Mouse (Mus musculus): ENCODE results near the gene Mical1.

Gene Mical1

GRCm38 (mm10) chr10:41519640-41520409, 43.7 kb downstream of the Mical1 start:
- DNase-seq (ENCODE audit: low read depth, low spot score): peak; percentile 75

- no peak for DNase-seq (ENCODE audit: low read depth, low spot score)
These were observed 44.2 kb downstream of the Mical1 start for GRCm38 (mm10) chr10:41520410-41520673.

- no peak for DNase-seq (ENCODE audit: low read depth, low spot score)
These were observed 47.3 kb downstream of the Mical1 start for GRCm38 (mm10) chr10:41523386-41523785.

- DNase-seq (ENCODE audit: low read depth, low spot score): no peak
These were observed 49.6 kb downstream of the Mical1 start for GRCm38 (mm10) chr10:41525696-41526095.

DNA sequence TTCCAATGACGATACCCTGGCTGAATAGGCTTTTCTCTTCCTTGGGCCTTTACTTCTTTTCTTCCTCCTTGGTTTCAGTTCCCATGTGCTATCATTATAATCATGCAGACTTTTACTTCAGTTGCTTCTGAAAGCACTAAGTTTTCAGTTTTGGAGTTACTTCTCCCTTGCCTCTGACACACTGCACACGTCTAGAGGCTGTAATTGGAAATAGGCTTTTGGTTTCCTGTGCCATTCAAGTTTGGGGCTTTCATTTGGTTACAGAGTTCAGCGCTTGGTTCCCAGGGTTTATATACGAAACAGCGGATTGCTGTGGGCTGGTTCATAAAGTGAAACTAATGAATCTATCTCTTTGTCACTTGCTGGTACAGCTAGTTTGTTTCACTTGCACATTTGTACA, 53.9 kb downstream of the Mical1 start:
- no peak for DNase-seq (ENCODE audit: low read depth, low spot score)

DNA sequence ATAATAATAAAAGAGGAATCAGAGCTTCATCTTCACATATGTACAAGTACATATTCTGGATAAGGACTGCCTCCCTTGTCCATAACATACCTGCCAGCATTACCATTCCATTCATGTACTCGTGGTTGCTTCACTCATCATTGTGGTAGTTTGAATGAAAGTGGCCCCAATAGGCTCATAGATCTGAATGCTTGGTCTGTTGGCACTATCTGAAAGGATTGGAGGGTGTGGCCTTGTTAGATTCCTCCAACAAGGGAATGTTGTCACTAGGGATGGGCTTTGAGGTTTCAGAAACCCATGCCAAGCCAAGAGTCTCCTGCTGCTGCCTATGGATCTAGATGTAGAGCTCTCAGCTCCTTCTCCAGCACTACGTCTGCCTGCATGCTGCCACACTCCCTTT, 59.9 kb downstream of the Mical1 start:
- DNase-seq (ENCODE audit: low read depth, low spot score): peak; percentile 27

Measured in R1 (cell line).